Mouse (Mus musculus): Measurements from ENCODE around the gene Helz.

Gene Helz

DNA sequence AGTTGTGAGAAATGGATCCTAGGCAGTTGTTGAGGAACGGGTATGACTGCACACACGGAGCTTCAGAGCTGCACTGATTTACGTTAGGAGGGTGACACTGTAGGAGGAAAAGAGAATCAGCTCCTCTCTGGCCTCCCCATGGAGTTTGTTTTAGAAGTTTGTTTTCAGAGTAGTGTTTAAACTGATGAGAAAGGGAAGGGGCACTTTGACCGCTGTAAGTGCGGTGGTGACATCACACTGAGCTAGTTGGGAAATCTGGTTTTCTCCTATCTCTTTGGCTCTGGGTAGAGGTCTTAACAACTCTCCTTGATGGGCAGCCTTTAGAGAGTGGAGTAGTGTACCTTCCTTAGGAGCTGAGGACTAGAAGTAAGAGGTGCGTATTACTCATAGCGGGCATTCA is 58.0 kb downstream of the Helz start:
- DNase-seq (ENCODE audit: low read depth in 1 of 2, low spot score in 2 of 2) = no peak

DNA sequence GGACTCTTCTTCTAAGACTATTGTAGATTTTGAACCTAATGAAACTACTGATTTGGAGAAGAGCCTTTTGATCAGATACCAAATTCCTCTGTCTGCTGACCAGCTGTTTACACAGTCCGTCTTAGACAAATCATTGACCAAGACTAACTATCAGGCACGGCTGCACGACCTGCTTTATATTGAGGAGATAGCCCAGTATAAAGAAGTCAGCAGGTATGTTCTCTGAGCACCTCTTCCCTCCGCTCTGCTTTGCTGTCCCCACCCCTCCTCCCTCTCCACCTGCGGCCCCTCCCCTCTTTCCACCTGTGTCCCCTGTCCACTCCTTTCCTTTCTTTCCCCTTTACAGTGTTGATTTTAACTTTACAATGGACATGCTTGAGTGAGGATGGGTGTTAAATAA is 66.2 kb downstream of the Helz start:
- no peak for DNase-seq (ENCODE audit: low read depth in 1 of 2, low spot score in 2 of 2)

DNA sequence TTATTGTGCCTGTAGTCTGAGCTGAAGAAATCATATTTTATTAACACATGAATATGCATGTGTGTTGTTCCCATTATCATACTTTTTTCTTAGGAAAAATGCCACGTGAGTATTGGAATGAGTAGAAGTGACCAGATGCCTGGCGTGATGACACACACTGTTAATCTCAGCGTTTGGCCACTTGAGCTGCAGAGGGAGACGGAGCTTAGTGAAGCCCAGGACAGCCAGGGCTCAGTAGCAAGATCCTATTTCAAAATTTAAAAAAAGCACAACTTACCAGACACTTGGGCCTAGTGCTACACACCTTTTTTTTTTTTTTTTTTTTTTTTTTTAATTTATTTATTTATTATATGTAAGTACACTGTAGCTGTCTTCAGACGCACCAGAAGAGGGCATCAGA is 68.0 kb downstream of the Helz start:
- no peak for DNase-seq (ENCODE audit: low read depth in 1 of 2, low spot score in 2 of 2)

DNA sequence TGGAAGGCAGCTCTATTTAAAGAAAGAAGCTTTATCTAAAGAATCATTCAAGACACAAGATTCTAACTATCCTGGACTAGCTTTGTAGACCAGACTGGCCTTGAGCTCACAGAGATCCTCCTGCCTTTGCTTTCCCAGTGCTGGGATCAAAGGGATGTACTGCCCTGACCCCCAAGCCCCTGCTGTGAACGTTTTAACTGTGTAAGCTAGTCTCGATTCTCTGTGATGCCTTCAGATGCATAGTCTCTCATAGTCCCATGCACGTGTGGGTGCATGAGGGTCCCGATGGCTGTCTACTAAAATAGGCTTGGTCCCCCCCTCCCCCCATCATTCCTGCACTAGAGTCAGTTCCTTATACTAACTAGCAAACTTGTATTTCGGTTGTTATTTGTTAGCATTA is 70.2 kb downstream of the Helz start:
- DNase-seq (ENCODE audit: low read depth in 1 of 2, low spot score in 2 of 2) = no peak

DNA sequence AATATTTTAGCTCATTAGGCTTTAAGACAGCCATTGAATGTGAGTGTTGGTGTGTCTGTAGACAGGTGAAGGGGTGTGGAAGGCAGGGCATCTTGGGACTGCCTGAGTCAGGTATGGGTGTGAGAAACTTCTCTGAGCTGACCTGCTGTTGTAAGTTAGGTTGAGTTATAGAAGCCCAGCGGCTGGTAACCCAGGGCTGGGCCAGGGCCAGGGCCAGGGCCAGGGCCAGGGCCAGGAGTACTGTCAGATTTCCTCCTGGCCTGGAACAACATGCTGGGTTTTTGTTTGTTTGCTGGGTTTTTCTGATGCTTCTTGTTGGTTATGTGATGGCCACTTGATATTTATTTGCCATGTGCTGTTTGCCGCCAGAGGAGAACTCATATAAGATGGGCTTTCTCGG is 76.9 kb downstream of the Helz start:
- DNase-seq (ENCODE audit: low read depth in 1 of 2, low spot score in 2 of 2) = no peak

DNA sequence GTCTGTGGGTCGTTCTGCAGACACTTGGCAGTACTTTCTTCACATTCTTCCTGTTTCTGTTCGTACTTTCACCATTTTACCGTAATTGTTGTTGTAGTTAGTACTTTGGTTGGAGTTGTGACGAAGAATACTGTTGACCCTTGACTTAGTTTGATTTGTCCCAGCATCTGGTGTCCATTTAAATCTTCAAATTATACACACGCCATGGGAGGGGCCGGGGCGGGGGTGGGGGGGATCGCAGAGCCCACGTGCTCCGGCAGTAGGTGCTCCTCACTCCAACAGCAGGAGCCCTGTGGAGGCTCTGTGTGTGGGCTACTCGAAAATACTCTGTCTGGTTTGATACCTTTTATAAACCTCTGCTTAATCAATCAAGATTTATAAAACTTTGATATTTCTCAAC is 78.0 kb downstream of the Helz start:
- no peak for DNase-seq (ENCODE audit: low read depth in 1 of 2, low spot score in 2 of 2)

DNA sequence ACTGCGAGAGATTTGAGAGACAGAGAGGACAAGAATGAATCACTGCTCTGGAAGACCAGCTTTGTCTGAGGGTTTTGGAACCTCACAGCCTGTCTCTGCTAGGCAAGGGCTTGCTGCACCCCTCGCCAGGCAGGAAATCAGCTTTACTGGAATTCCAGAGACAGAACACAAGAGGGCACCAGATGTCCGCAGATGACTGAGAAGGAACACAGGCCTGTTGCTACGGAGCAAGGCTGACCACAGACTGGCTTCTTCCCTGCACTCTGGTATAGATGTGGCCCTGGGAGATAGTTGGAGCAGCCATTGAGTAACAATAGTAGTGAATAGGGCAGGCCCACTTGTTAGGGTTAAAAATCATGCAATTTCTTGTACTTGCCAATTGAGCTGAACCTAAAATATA is 81.8 kb downstream of the Helz start:
- DNase-seq (ENCODE audit: low read depth in 1 of 2, low spot score in 2 of 2) = no peak

DNA sequence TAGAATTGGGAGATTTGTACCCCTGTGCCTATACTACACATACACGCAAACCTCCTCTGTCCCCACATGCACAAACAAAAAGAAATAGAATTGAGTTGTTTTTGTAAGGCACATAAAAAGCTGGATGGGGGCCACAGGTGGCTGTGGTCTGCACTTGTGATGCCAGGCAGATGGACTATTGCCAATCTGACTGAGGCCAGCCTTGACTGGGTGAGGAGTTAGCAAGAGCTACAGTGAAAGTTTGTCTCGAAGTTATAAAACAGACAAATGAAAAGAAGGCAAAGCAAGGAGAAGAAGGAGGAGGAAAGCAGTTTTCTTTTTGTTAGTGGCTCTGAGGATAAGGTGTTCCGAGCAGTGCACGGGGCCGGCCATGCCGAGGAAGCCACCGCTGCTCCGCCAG is 82.2 kb downstream of the Helz start:
- no peak for DNase-seq (ENCODE audit: low read depth in 1 of 2, low spot score in 2 of 2)

DNA sequence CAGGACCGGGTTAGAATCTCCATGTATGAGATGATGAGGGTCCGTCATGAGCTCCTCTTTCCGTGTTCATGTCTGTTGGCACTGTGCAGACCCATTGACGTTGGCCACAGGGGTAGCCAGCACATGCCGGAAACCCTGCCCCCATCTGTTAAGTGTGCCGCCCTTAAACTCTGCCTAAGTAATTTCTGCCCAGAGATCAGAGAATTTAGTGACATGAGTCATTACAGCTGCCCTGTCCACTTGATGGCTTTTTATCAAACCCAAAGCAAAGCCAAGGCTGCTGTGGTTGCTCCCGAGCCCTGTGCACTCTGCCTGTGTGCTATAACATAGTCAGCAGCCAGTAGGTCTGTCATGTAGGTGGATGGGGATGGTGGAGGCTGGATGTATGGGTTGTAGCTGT is 83.4 kb downstream of the Helz start:
- no peak for DNase-seq (ENCODE audit: low read depth in 1 of 2, low spot score in 2 of 2)

DNA sequence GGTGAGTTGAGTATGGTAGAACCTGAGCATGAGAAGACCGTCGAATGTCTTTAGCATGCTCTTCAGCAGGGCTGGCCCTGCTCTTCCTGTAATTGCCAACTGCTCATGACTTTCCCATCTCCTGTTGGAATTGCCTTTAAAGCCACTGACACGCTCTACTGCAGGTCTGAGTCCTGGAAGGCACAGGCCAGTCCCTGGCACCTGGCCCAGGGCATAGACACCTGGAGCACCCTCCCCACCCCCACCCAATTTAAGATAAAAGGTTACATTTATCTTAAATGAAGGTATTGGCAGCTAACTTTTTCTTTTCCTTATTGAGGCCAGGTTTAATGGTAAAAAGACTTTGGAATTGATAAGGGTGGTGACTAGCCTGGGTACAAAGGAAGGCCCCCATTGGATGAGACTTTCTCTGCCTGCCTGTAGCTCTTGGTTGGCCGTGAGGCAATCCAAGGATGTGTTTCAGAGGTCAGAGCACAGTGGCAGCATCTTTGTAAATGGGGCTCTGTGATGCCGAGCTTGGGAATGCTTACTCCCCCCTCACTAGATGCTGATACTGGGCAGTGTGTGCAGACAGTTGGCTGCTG is 85.9 kb downstream of the Helz start:
- DNase-seq (ENCODE audit: low read depth in 1 of 2, low spot score in 2 of 2) = no peak

DNA sequence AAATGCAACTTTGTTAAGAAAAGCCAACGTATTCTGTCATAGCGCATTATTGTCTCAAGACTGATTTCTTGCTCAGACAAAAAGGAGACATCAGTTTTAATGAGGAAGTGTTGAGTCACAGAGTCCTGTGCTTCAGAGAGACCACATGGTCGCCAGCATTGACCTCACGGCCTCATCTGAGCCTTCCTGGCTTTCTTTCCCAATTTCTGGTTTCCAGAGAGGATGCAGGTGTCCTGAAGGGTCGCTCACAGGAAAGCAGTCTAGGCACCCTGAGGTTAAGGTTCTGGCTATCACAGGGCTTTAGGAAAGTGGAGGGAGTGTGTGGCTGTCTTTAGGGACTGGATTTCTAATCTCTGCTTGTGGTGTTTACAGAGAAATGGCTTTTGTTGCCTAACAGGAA is 90.4 kb downstream of the Helz start:
- DNase-seq (ENCODE audit: low read depth in 1 of 2, low spot score in 2 of 2) = no peak

DNA sequence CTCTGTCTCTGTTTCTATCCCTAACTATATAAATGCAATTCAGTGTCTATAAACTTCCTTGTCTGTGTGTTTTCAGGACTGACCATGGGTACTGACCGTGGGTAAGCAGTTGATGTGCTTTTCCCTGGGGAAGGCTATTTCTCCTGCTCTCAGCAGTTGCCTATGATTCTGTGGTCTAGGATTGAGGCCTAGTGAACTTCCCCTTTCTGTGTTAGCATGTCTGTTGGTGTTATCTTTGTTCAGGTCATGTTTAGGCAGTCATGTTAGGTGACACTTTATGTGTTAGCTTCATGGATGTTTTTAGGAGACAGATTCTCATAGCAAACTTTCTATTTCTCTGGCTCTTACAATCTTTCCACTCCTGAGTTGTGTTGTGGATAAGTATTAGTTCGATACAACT is 91.9 kb downstream of the Helz start:
- no peak for DNase-seq (ENCODE audit: low read depth in 1 of 2, low spot score in 2 of 2)

DNA sequence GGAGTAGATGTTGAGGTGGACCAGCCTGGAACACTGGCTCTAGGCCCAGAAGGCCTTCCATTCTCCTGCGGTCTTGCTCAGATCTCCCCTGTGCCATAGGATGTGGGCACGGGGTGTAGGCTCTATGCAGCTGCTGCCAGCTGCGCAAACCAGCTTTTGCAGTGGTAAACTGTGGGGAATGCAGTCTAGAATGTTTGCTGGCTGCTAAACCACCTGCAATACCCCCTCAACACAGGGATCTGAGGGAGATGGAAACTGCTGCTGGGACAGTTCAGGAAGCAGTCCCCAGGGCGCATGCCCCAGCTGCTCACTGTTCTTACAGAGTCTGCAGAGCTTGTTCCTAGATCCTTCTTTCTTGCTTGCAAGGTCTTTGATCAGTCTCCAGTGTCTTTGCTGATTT is 96.7 kb downstream of the Helz start:
- no peak for DNase-seq (ENCODE audit: low read depth in 1 of 2, low spot score in 2 of 2)

DNA sequence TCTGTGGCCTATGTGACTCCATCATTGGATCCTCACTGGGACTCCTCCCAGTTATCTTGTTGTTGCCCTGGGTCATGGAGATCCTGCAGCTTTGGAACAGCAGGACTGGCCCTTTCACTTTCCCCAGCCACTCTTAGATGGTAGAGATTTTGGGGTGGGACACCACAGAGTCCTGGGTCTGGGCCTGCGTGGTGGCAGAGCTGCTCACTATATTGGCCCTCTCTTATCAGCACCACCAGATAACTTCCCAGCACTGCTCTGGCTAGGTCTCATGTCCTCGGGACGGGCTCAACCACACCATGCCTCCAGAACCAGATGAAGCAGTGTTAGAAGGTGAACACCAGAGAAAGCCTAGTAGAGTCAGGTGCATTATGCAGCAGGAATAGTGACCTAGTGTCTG is 99.6 kb downstream of the Helz start:
- DNase-seq (ENCODE audit: low read depth in 1 of 2, low spot score in 2 of 2) = no peak

DNA sequence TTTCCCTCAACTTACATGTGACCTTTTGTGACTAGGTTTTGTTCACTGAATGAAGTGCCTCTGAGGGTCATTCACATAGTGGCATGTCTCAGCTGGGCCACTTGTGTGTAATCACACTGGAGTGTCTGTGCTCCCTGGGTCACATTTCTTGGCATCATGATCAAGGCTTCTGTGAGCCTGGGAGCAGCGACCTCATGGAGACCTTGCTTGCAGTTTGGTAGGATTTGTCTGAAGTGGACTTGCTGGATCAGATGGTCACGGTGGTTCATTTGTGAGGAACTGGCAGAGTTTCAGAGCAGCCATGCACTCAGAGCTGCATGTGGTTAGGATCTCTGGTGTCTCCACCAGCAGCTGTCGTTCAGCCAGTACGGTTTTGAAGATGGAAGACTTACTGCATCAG is 100.9 kb downstream of the Helz start:
- DNase-seq (ENCODE audit: low read depth in 1 of 2, low spot score in 2 of 2) = no peak

DNA sequence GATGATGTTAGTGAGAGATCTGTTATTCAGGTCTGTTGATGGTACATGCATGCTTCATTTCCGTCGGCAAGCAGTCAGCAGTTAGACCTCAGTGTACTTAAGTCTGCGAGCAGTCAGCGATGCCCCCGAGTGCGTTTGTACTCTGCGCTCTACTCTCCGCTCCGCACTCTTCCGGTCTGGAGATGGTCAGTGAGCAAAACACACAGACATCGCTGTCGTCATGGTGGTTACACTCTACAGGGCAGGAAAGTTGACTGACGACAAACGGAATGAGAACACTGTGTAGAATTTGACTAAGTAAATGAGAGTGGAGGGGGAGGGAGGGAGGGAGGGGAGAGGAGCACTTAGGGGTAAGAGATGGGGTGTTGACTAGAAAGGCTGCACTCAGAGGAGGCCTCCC is 101.7 kb downstream of the Helz start:
- no peak for DNase-seq (ENCODE audit: low read depth in 1 of 2, low spot score in 2 of 2)

DNA sequence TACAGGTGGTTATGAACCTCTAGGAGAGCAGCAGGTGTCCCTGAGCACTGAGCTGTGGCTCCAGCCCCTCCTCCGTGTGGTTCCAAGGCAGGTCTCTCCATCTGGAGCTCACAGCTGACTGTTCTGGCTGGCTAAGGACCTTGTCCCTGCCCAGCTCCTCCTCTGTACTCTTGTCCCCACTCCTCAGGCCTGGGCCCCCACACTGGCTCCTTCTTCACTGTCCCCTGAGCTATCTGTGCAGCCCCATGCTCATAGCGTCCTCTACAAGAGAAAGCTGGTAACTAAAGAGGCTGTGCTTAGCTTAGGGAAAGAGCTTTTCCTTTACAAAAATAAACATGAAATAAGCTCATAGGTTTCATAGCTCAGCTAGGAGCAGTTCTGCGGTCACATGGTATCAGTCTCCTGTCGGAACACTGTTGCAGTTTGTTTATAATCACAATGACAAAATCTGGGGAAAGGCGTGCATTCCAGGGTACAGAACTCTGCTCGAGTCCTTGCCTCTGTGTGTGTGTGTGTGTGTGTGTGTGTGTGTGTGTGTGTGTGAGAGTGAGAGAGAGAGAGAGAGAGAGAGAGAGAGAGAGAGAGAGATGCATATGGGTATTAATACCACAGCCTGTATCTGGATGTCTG is 102.8 kb downstream of the Helz start:
- no peak for DNase-seq (ENCODE audit: low read depth in 1 of 2, low spot score in 2 of 2)

DNA sequence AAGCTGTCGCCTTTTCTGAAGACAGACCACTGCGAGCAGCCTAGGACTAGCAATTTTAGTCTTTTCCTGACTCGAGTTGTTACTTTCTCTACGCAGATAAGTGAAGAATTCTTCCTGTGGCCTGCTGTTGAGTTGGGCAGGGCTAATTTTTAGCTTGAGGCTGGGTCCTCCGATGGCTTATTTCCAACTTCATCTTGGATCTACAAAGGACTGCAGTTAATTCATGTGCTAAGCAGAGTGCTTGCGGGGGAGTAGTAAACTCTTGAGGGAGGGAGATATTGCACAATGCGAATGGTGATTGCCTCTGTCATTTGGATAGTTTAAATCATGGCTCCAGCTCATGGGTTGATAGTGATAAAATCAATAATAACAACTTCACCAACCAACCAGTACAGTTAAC is 103.7 kb downstream of the Helz start:
- DNase-seq (ENCODE audit: low read depth in 1 of 2, low spot score in 2 of 2) = no peak

DNA sequence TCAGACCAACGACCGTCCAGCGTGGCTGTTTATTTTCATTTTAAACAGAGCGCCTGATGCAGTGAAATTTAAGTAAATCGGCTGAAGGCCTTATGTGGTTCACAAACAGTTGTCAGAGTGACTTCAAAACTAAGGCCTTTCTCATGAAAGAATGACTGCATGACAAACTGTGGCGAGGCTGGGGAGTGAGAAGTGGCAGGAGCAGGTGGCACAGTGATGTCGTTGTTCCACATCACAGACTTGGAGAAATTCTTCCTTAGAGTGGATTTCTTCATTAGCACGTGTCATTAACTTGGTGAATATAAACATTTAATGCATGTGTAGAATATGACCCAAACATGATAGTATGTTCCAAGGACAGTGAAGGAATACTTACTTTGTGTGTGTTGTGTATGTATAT is 104.4 kb downstream of the Helz start:
- DNase-seq (ENCODE audit: low read depth in 1 of 2, low spot score in 2 of 2) = no peak

DNA sequence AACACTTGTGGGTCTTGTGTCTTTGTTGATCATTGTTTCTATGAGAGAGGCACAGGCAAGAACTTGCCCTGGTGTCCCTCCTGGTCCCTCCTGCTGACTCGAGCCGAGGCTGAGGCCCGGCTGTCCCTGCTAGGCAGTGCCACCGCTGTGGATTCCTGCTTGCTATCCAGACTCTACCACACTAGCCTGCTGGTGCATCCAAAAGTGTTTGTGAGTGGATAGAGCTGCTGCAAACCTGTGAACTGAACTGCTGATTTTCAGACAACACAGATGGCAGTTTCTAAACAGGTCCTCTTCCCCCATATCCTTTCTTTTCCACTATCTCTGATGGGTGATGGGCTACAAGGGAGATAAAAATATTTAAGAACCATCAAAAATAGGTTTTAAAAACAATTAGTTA is 107.8 kb downstream of the Helz start:
- DNase-seq (ENCODE audit: low read depth in 1 of 2, low spot score in 2 of 2) = no peak

DNA sequence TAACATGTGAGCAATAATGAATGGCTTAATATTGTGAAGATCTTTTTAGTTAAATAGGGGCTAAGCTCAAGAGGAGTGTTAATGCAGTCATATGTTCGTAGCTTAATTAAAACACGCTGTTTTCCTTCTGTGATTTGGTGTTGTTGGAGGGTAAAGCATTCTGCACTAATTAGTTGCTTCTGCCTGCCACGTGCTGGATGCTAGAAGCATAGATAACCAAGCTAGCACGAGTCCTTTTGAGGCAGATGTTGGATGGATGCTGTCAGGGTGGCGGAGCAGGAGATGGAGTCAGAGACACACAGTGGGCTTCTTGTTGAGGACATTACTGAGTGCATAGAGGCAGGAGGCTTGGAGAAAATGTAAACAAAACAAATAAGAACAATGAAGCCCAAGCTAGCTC is 109.4 kb downstream of the Helz start:
- DNase-seq (ENCODE audit: low read depth in 1 of 2, low spot score in 2 of 2) = no peak

DNA sequence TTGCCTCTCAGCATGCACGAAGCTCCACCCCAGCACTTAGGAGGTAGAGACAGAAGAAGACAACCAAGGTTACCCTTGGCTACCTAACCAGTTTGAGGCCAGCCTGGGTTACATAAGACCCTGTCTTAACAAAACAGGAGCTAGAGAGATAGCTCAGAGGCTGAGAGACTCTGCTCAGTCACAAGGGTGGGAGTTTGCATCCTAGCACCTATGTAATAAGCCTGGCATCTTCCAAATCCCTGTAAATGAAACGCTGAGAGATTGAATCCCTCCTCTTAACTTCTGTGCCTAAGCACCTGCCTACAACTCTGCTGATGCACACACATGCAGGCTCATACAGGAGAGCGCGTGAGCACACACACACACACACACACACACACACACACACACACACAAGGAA is 112.7 kb downstream of the Helz start:
- no peak for DNase-seq (ENCODE audit: low read depth in 1 of 2, low spot score in 2 of 2)

DNA sequence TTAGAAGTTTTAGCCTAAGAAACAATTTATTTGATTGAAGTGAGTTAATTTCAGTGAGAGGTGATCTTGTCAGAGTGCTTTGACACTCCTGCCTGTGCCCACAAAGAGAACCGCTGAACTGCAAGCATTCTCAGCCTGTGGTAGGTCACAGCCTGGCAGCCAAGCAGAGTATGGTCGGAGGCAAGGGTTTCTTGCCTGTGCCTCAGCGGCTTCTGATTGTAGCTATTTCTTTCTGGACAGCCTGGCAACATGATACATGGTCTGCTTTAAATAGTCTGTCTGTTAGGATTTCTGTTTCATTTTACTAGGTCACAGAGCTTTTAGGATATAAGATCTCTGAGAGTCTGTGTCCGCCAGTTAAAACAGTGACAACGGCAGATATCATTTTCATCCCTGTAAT is 114.9 kb downstream of the Helz start:
- no peak for DNase-seq (ENCODE audit: low read depth in 1 of 2, low spot score in 2 of 2)

DNA sequence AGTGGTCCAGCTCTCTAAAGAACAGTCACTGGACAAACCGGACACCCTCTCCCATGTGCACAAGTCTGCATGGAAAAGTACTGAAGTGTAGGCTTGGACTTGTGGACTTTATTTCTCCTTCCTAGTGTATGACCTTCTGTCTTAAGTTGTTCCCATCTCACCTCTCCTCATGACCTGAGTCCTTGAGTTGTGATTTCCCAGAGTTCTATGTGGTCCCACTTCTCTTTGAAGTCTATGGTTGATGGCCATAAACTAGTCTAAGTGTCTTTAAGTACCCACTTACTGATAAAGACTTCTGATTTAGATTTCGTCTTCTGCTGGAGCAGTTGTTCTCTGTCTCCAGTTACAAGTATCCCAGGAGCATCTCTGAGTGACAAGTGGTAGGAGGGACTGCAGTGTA is 119.8 kb downstream of the Helz start:
- no peak for DNase-seq (ENCODE audit: low read depth in 1 of 2, low spot score in 2 of 2)
